14 mouse cellular contexts compared by ENCODE assay signal in the genomic region with DNA sequence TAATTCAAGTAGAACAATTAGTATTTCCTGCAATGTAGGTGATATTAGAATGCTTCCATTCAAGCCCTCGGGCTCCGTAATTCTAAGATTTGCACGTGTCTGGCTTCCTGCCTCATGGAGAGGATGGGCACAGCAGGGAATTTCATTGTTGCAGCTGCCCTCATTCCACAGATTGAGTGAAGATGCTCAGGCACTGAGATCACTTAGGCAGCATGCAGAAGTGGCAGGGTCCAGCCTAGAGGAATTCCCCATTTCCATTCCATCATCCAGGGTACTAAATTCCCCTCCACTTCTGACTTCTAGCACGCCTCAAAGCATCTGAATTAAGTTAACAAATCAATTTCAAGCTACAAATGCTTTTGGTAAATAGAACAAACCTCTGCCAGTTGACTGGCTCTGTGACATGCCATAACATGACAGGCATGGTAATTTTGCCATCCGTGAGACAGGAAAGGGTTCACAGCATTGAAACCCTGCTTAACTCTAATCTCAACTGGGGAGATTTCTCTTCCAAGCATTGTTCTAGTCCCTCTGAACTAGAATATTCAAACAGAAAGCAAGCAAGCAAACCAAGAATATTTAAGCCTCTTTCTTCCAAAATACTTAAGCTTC.
DNase-seq lines count a peak whose midpoint lies in the region; ATAC-seq lines count a peak whose summit lies in the region.
"Had no signal": no experiment of that assay in that cellular context is flagged by ENCODE, and none has a peak within 500 bp of the region (broad histone marks: within the 10 kb centered on the region; RNA-seq: fewer than 3 reads in every experiment).

No protein-coding gene starts in this region.

- H3K9me3 ChIP-seq in hindbrain, embryonic 13.5 days, result no peaks in the 10 kb centered on the region
- H3K9me3 ChIP-seq in midbrain, embryonic 16.5 days (replicated peaks; ENCODE audit: control insufficient read depth, low read length, poor library complexity, severe bottlenecking), result no peaks in the 10 kb centered on the region
- H3K9me3 ChIP-seq: forebrain, embryonic 13.5 days; limb, embryonic 10.5 days; liver, embryonic 15.5 days had no signal

- peak; percentile 27 to 40 for DNase-seq in cerebellum, postnatal 25 days
- no peak for DNase-seq in cerebellum, adult 9-11 months
- peak; percentile 63 for DNase-seq in R1 (ENCODE audit: low read depth, low spot score)
- DNase-seq in heart, adult 11 months, result no peak
- DNase-seq in adrenal gland, adult 18-20 months (ENCODE audit: low spot score in 2 of 2), result no peak
- DNase-seq in left cerebral cortex, adult 18-20 months (ENCODE audit: low spot score in 2 of 2), result no peak
- DNase-seq: adrenal gland, postnatal 10 days; kidney, adult 18-20 months had no signal

- H3K27me3 ChIP-seq in hindbrain, embryonic 13.5 days, result no peaks in the 10 kb centered on the region
- H3K27me3 ChIP-seq in midbrain, embryonic 16.5 days (ENCODE audit: control insufficient read depth, insufficient read depth, low read depth, low read length), result no peaks in the 10 kb centered on the region; the same call in none of the 2 replicates
- H3K27me3 ChIP-seq: forebrain, embryonic 13.5 days; liver, embryonic 15.5 days had no signal

- 18% methylated on average over 5 of the region's 5 CpGs for WGBS in hindbrain, embryonic 13.5 days
- 12% methylated on average over 5 of the region's 5 CpGs for WGBS in midbrain, embryonic 16.5 days

- H3K27ac ChIP-seq in hindbrain, embryonic 13.5 days, result peak overlapping the region; percentile 23; the same call in 1 of the 2 replicates
- H3K27ac ChIP-seq in midbrain, embryonic 16.5 days (ENCODE audit: low read length), result no peak overlapping the region
- H3K27ac ChIP-seq: forebrain, embryonic 13.5 days; limb, embryonic 10.5 days; liver, embryonic 15.5 days; stomach, postnatal 0 days had no signal

- H3K36me3 ChIP-seq in hindbrain, embryonic 13.5 days, result no peaks in the 10 kb centered on the region
- H3K36me3 ChIP-seq in midbrain, embryonic 16.5 days (ENCODE audit: control insufficient read depth, insufficient read depth, low read length), result no peaks in the 10 kb centered on the region
- H3K36me3 ChIP-seq: limb, embryonic 10.5 days; liver, embryonic 15.5 days had no signal

- H3K9ac ChIP-seq in hindbrain, embryonic 13.5 days, result no peak overlapping the region
- no peak overlapping the region for H3K9ac ChIP-seq in midbrain, embryonic 16.5 days (ENCODE audit: low read depth, low read length)
- H3K9ac ChIP-seq: forebrain, embryonic 13.5 days; liver, embryonic 15.5 days had no signal

- H3K4me2 ChIP-seq in hindbrain, embryonic 13.5 days, result no peak overlapping the region
- no peak overlapping the region for H3K4me2 ChIP-seq in midbrain, embryonic 16.5 days (ENCODE audit: low read length)
- H3K4me2 ChIP-seq: forebrain, embryonic 13.5 days; liver, embryonic 15.5 days had no signal

- H3K4me1 ChIP-seq in hindbrain, embryonic 13.5 days (replicated peaks), result peaks cover 4% of the 10 kb centered on the region; the same call in 1 of the 2 replicates
- peaks cover 4% of the 10 kb centered on the region; the same call in 1 of the 2 replicates for H3K4me1 ChIP-seq in midbrain, embryonic 16.5 days (ENCODE audit: control insufficient read depth, insufficient read depth, low read length)
- H3K4me1 ChIP-seq: forebrain, embryonic 13.5 days; limb, embryonic 10.5 days; liver, embryonic 15.5 days had no signal

- no peak overlapping the region for H3K4me3 ChIP-seq in hindbrain, embryonic 13.5 days
- no peak overlapping the region for H3K4me3 ChIP-seq in midbrain, embryonic 16.5 days (ENCODE audit: low read depth, low read length)
- H3K4me3 ChIP-seq: forebrain, embryonic 13.5 days; limb, embryonic 10.5 days; liver, embryonic 15.5 days had no signal

- peak; percentile 75 for ATAC-seq in hindbrain, embryonic 13.5 days (ENCODE audit: low FRiP score)
- ATAC-seq in midbrain, embryonic 16.5 days, result peak; percentile 85
- ATAC-seq: forebrain, embryonic 13.5 days had no signal

Comparison
In these comparisons a context has a peak if more than half of its experiments do, and no peak if none do; other contexts are left out.
1. DNase-seq: peak in cerebellum, postnatal 25 days (2 of 2) and R1 (single experiment); none in cerebellum, adult 9-11 months (single experiment), heart, adult 11 months (single experiment), adrenal gland, adult 18-20 months (0 of 2) and left cerebral cortex, adult 18-20 months (0 of 2).